Mouse (Mus musculus) MEL (cell line): ENCODE data around the gene Lexm. TPM values are rescaled to one million over a fixed set of nuclear protein-coding genes. Genes with fewer than 3 reads are reported as not detected.

Experiments
- DNase-seq: peaks from one replicate; pipeline ENCODE4 v3.0.0; 2011; ENCODE audit warnings: low read depth, low spot score
- H3K27ac ChIP-seq: 2 replicates; pipeline ENCODE4 v1.5.1; 2012; ENCODE audit warnings: low read depth, mild to moderate bottlenecking, control low read depth, low read length, moderate library complexity; ENCODE audit not compliant: control insufficient read depth
- H3K27me3 ChIP-seq, 2 experiments: fragments of 150-350 bp in 1 of 2; sonication (generic) in 1 of 2; 2 replicates each; pipeline ENCODE4 v1.6.1; 2012; ENCODE audit warnings: low read length in 2 of 2, mild to moderate bottlenecking in 2 of 2, improper control_type of control experiment in 1 of 2, moderate library complexity in 1 of 2; ENCODE audit not compliant: insufficient read depth in 2 of 2, control insufficient read depth in 1 of 2
- H3K36me3 ChIP-seq, 2 experiments: 2 replicates each; pipeline ENCODE4 v1.6.1; 2012 to 2014; ENCODE audit warnings: low read length in 2 of 2, improper control_type of control experiment in 1 of 2, inconsistent platforms in 1 of 2, mild to moderate bottlenecking in 1 of 2; ENCODE audit not compliant: insufficient read depth in 2 of 2, control insufficient read depth in 1 of 2
- H3K4me1 ChIP-seq, 2 experiments: fragments of 150-350 bp in 1 of 2; sonication (generic) in 1 of 2; 2 replicates each; pipeline ENCODE4 v1.6.1; 2012; ENCODE audit warnings: low read length in 2 of 2, improper control_type of control experiment in 1 of 2, mild to moderate bottlenecking in 1 of 2; ENCODE audit not compliant: insufficient read depth in 2 of 2, control insufficient read depth in 1 of 2
- H3K4me3 ChIP-seq, 2 experiments: fragments of 150-350 bp in 1 of 2; sonication (generic) in 1 of 2; 2 replicates each; pipeline ENCODE4 v1.5.1; 2012; ENCODE audit warnings: low read depth in 2 of 2, low read length in 2 of 2, mild to moderate bottlenecking in 2 of 2, moderate library complexity in 2 of 2, control low read depth in 1 of 2, improper control_type of control experiment in 1 of 2; ENCODE audit not compliant: control insufficient read depth in 1 of 2, insufficient read depth in 1 of 2
- H3K79me2 ChIP-seq: 2 replicates; pipeline ENCODE4 v1.6.1; 2012; ENCODE audit warnings: mild to moderate bottlenecking, low read length, moderate library complexity; ENCODE audit not compliant: control insufficient read depth, poor library complexity, insufficient read depth
- H3K9ac ChIP-seq: 2 replicates; pipeline ENCODE4 v1.6.1; 2012; ENCODE audit warnings: low read depth, mild to moderate bottlenecking, control low read depth, low read length, moderate library complexity; ENCODE audit not compliant: control insufficient read depth, poor library complexity, severe bottlenecking
- H3K9me3 ChIP-seq: fragments of 150-350 bp; sonication (generic); replicated peaks from 2 replicates; pipeline ENCODE4 v1.6.1; 2012; ENCODE audit warnings: mild to moderate bottlenecking, low read length, improper control_type of control experiment, moderate library complexity; ENCODE audit not compliant: insufficient read depth
- ELF1 ChIP-seq: IDR thresholded peaks from 2 replicates; pipeline ENCODE4 v1.6.1; 2014; ENCODE audit warnings: low read depth, mild to moderate bottlenecking, inconsistent platforms, low read length, improper control_type of control experiment, moderate library complexity
- ETS1 ChIP-seq: IDR thresholded peaks from 2 replicates; pipeline ENCODE4 v1.6.1; 2012; ENCODE audit warnings: low read depth, mild to moderate bottlenecking, inconsistent platforms, low read length, improper control_type of control experiment, moderate library complexity
- GATA1 ChIP-seq: IDR thresholded peaks from 2 replicates; pipeline ENCODE4 v1.6.1; 2011; ENCODE audit warnings: low read depth, low read length, improper control_type of control experiment
- HCFC1 ChIP-seq: IDR thresholded peaks from 2 replicates; pipeline ENCODE4 v1.6.1; 2012; ENCODE audit warnings: low read depth, mild to moderate bottlenecking, inconsistent platforms, low read length, improper control_type of control experiment, moderate library complexity
- JUND ChIP-seq: IDR thresholded peaks from 2 replicates; pipeline ENCODE4 v1.6.1; 2011; ENCODE audit warnings: low read depth, mild to moderate bottlenecking, improper control_type of control experiment, low read length
- MAFK ChIP-seq: IDR thresholded peaks from 2 replicates; pipeline ENCODE4 v1.6.1; 2011; ENCODE audit warnings: low read depth, mild to moderate bottlenecking, low read length, improper control_type of control experiment, borderline replicate concordance
- MAX ChIP-seq: IDR thresholded peaks from 2 replicates; pipeline ENCODE4 v1.6.1; 2011; ENCODE audit warnings: low read length, improper control_type of control experiment
- MAZ ChIP-seq: IDR thresholded peaks from 2 replicates; pipeline ENCODE4 v1.6.1; 2012; ENCODE audit warnings: low read depth, mild to moderate bottlenecking, inconsistent platforms, low read length, improper control_type of control experiment
- MYC ChIP-seq: IDR thresholded peaks from 2 replicates; pipeline ENCODE4 v1.6.1; 2011; ENCODE audit warnings: low read depth, mild to moderate bottlenecking, low read length, improper control_type of control experiment, moderate library complexity
- NELFE ChIP-seq: IDR thresholded peaks from 2 replicates; pipeline ENCODE4 v1.6.1; 2011; ENCODE audit warnings: low read depth, low read length, improper control_type of control experiment
- NRF1 ChIP-seq: IDR thresholded peaks from 2 replicates; pipeline ENCODE4 v1.6.1; 2014; ENCODE audit warnings: low read depth, mild to moderate bottlenecking, inconsistent platforms, low read length, improper control_type of control experiment, moderate library complexity; ENCODE audit not compliant: poor library complexity, insufficient read depth, severe bottlenecking
- POLR2AphosphoS2 ChIP-seq: IDR thresholded peaks from 2 replicates; pipeline ENCODE4 v1.6.1; 2011; ENCODE audit warnings: low read length, improper control_type of control experiment
- POLR2AphosphoS5 ChIP-seq: IDR thresholded peaks from 2 replicates; pipeline ENCODE4 v1.6.1; 2012; ENCODE audit warnings: low read depth, borderline replicate concordance, mild to moderate bottlenecking, inconsistent platforms, low read length, moderate library complexity, mixed read lengths
- RAD21 ChIP-seq: IDR thresholded peaks from 2 replicates; pipeline ENCODE4 v1.6.1; 2011; ENCODE audit warnings: mild to moderate bottlenecking, low read depth, low read length, improper control_type of control experiment
- RCOR1 ChIP-seq: IDR thresholded peaks from 2 replicates; pipeline ENCODE4 v1.6.1; 2012; ENCODE audit warnings: low read depth, mild to moderate bottlenecking, inconsistent platforms, low read length, improper control_type of control experiment
- TAL1 ChIP-seq: IDR thresholded peaks from 2 replicates; pipeline ENCODE4 v1.6.1; 2012; ENCODE audit warnings: mild to moderate bottlenecking, inconsistent platforms, low read length, moderate library complexity, mixed read lengths
- TBP ChIP-seq: IDR thresholded peaks from 2 replicates; pipeline ENCODE4 v1.8.0; 2011; ENCODE audit warnings: low read depth, low read length, improper control_type of control experiment
- UBTF ChIP-seq: IDR thresholded peaks from 2 replicates; pipeline ENCODE4 v1.6.1; 2012; ENCODE audit warnings: low read depth, mild to moderate bottlenecking, inconsistent platforms, low read length, improper control_type of control experiment, moderate library complexity, borderline replicate concordance; ENCODE audit not compliant: insufficient read depth
- USF1 ChIP-seq: IDR thresholded peaks from 2 replicates; pipeline ENCODE4 v1.6.1; 2014; ENCODE audit warnings: low read depth, mild to moderate bottlenecking, inconsistent platforms, low read length, improper control_type of control experiment, moderate library complexity
- USF2 ChIP-seq, 2 experiments: IDR thresholded peaks; 2 replicates each; pipeline ENCODE4 v1.6.1; 2011 to 2012; ENCODE audit warnings: improper control_type of control experiment in 2 of 2, low read length in 2 of 2, borderline replicate concordance in 1 of 2, inconsistent platforms in 1 of 2, low read depth in 1 of 2, mild to moderate bottlenecking in 1 of 2; ENCODE audit not compliant: insufficient read depth in 1 of 2
- ZC3H11A ChIP-seq: IDR thresholded peaks from 2 replicates; pipeline ENCODE4 v1.6.1; 2012; ENCODE audit warnings: low read depth, mild to moderate bottlenecking, inconsistent platforms, low read length, improper control_type of control experiment
- ZKSCAN1 ChIP-seq: IDR thresholded peaks from 2 replicates; pipeline ENCODE4 v1.6.1; 2012; ENCODE audit warnings: low read depth, mild to moderate bottlenecking, inconsistent platforms, low read length, improper control_type of control experiment, moderate library complexity
- ZMIZ1 ChIP-seq: IDR thresholded peaks from 2 replicates; pipeline ENCODE4 v1.6.1; 2012; ENCODE audit warnings: low read depth, mild to moderate bottlenecking, inconsistent platforms, low read length, improper control_type of control experiment, moderate library complexity
- ZNF384 ChIP-seq: IDR thresholded peaks from 2 replicates; pipeline ENCODE4 v1.6.1; 2012; ENCODE audit warnings: low read depth, mild to moderate bottlenecking, inconsistent platforms, low read length, improper control_type of control experiment
- polyA plus RNA-seq, 2 experiments: library from polyadenylated mRNA; stranded (reverse) in 1 of 2; unstranded in 1 of 2; fragments of >175 nt in 1 of 2; fragments of >200 nt in 1 of 2; gene quantifications; 2 replicates each; pipeline versions ENCODE4 v1.2.1 to v1.2.4; 2012; ENCODE audit warnings: low replicate concordance in 2 of 2, low read depth in 1 of 2; ENCODE audit not compliant: insufficient read length in 2 of 2, insufficient read depth in 1 of 2, missing spikeins in 1 of 2
- total RNA-seq: library from RNA; depleted of rRNA; stranded (reverse); fragments of 300-350 nt; gene quantifications from 2 replicates; pipeline ENCODE4 v1.2.3, GENCODE M21; 2012

Lexm gene
- total and polyA plus RNA-seq, 3 experiments = 6.1 to 17.5 TPM; not detected in 1

DNA sequence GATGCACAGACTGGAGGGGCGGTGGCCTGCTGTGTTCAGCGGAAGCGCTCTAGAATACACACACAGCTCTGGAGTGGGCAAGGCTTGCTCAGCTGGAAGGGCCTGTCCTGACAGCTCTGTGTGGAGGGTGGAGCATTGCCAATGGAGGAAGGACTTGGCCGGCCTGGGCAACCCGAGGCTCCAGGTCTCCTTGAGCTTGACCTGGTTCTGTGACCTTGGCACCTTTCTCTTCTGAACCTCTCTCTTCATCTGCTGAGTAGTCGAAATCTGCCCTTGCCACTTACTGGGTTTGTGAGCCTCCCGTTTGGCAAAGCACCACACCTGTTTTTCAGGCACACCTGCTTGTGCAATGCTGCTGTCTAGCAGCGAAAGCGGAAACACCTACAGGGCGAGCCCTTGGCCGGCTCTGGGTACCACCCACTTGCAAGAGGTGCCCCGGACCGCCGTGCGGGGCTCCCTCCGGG is 5.0 kb upstream of the Lexm start, which contains the start of gene Ttc22:
Gene Ttc22, plus strand, starts transcription at position 403 of the 464 bp plus-strand sequence.
- TF ChIP-seq MAX (no peak), NELFE (no peak), POLR2AphosphoS5 (no peak)
- no peaks in the 10 kb centered on the region; a peak in 3 of 4 replicates for H3K27me3 ChIP-seq
- no peak within 1 kb of the TSS for H3K27ac ChIP-seq
- no peaks in the 10 kb centered on the region for H3K79me2 ChIP-seq
- no peak within 1 kb of the TSS for H3K4me3 ChIP-seq
- H3K4me1 ChIP-seq = no peaks in the 10 kb centered on the region
- DNase-seq = no peak
- H3K9ac ChIP-seq = no peak within 1 kb of the TSS
- H3K9me3 ChIP-seq = no peaks in the 10 kb centered on the region
- no peaks in the 10 kb centered on the region for H3K36me3 ChIP-seq

DNA sequence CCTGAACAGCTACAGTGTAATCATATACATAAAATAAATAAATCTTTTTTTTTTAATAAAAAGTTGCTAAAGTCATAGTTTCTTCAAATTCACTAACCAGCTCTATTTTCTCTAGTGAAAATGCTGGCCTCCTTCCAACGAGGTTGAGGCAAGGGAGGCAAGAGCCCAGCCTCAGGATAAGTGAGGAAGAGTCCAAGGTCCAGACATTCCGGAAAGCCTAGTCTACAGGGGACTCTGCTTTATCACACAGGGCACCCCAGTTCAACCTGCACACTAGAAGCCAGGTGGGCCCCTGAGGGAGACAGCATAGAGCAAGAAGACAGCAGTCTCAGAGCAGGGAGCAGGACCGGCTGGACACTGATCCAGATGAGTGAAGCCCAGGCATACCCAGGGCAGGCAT is 4.4 kb upstream of the Lexm start:
- no peaks in the 10 kb centered on the region; a peak in 3 of 4 replicates for H3K27me3 ChIP-seq
- H3K4me1 ChIP-seq = no peaks in the 10 kb centered on the region

DNA sequence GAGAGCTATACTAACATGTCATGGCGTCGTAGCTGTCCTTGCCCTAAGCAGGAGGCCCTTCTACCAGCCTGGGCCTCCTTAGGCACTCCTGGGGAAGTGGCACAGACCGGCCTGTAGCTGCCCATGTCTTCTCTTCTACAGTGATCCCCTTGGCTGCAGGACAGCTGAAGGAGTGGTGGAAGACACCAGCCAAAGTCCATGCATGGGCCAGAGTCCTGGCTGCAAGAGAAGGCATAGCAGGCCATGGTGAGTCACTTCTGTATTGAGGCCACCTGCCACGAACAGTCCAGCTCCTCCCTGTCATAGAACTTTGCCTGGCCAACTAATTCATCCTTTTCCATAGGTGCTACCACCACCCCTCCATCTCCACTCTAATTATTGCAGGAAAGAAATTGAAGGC is 1.9 kb upstream of the Lexm start:
- Histone ChIP-seq H3K9me3 (no peaks in the 10 kb centered on the region), H3K4me3 (no peak overlapping the region), H3K4me1 (peaks cover 0 to 2% of the 10 kb centered on the region in 2 experiments; a peak in 1 of 4 replicates), H3K9ac (no peak overlapping the region), H3K79me2 (peaks cover 10% of the 10 kb centered on the region), H3K27me3 (no peaks in the 10 kb centered on the region), H3K36me3 (peaks cover 0 to 2% of the 10 kb centered on the region in 2 experiments; a peak in 2 of 4 replicates), H3K27ac (no peak overlapping the region)
- TF ChIP-seq RAD21 (no peak), MAX (no peak), ELF1 (no peak), TBP (no peak)
- DNase-seq = no peak

More for the DNA sequence above, 4.4 kb upstream of the Lexm start:
- Histone ChIP-seq H3K4me3 (no peak overlapping the region), H3K9me3 (no peaks in the 10 kb centered on the region), H3K79me2 (no peaks in the 10 kb centered on the region; the same call in 1 of the 2 replicates), H3K27ac (no peak overlapping the region), H3K9ac (no peak overlapping the region), H3K36me3 (no peaks in the 10 kb centered on the region; a peak in 1 of 4 replicates)
- TF ChIP-seq USF2 (IDR thresholded peaks at IDR 0.05; ENCODE audit: borderline replicate concordance in 1 of 2, insufficient read depth in 1 of 2, low read depth in 1 of 2, low read length in 2 of 2) (no peak), JUND (no peak), ZKSCAN1 (no peak), ZMIZ1 (no peak), USF1 (no peak), MAFK (no peak), NRF1 (no peak), POLR2AphosphoS5 (no peak), TAL1 (no peak), RCOR1 (no peak), ZC3H11A (no peak), UBTF (no peak), NELFE (no peak), GATA1 (no peak), MYC (no peak), HCFC1 (no peak), ZNF384 (no peak), POLR2AphosphoS2 (no peak), MAZ (no peak), ETS1 (no peak)
- no peak for DNase-seq
